Comparison of ENCODE assay signal across 15 mouse cellular contexts in genomic region chr1:137141879-137142570, GRCm38 (mm10).
A peak's percentile ranks its signal among the peaks of the same experiment; 100 is the strongest.
DNase-seq lines count a peak whose midpoint lies in the region; ATAC-seq lines count a peak whose summit lies in the region.
"Had no signal": no experiment of that assay in that cellular context is flagged by ENCODE, and none has a peak within 500 bp of the region (broad histone marks: within the 10 kb centered on the region; RNA-seq: fewer than 3 reads in every experiment).

No protein-coding gene starts in this region.

- WGBS in heart, embryonic 13.5 days, result 46% methylated on average over 13 of the region's 13 CpGs
- WGBS in heart, embryonic 10.5 days, result 62% methylated on average over 13 of the region's 13 CpGs
- WGBS in stomach, embryonic 16.5 days, result 33% methylated on average over 13 of the region's 13 CpGs
- 89% methylated on average over 13 of the region's 13 CpGs for WGBS in hindbrain, embryonic 10.5 days

- H3K4me3 ChIP-seq in heart, embryonic 13.5 days, result no peak overlapping the region
- H3K4me3 ChIP-seq in heart, embryonic 10.5 days, result no peak overlapping the region
- H3K4me3 ChIP-seq in stomach, embryonic 16.5 days (replicated peaks; ENCODE audit: low read length), result no peak overlapping the region
- no peak overlapping the region for H3K4me3 ChIP-seq in hindbrain, embryonic 10.5 days
- H3K4me3 ChIP-seq: embryonic facial prominence, embryonic 10.5 days; heart, adult 2 months; hindbrain, embryonic 13.5 days had no signal

- no peak for ATAC-seq in heart, embryonic 13.5 days (ENCODE audit: extremely low read depth, insufficient number of reproducible peaks, low FRiP score, low TSS enrichment)
- peak; percentile 21; the same call in 1 of the 2 replicates for ATAC-seq in stomach, embryonic 16.5 days (ENCODE audit: insufficient read depth, low FRiP score)

- no peak overlapping the region for H3K27ac ChIP-seq in heart, embryonic 13.5 days (replicated peaks)
- no peak overlapping the region for H3K27ac ChIP-seq in heart, embryonic 10.5 days
- H3K27ac ChIP-seq in stomach, embryonic 16.5 days (ENCODE audit: low read length), result no peak overlapping the region
- H3K27ac ChIP-seq in hindbrain, embryonic 10.5 days, result no peak overlapping the region
- H3K27ac ChIP-seq: embryonic facial prominence, embryonic 10.5 days; heart, adult 2 months; hindbrain, embryonic 13.5 days had no signal

- peaks cover 6% of the 10 kb centered on the region for H3K4me1 ChIP-seq in heart, embryonic 13.5 days
- H3K4me1 ChIP-seq in heart, embryonic 10.5 days, result no peaks in the 10 kb centered on the region
- H3K4me1 ChIP-seq in stomach, embryonic 16.5 days (ENCODE audit: control insufficient read depth, insufficient read depth, low read length), result peaks cover 5% of the 10 kb centered on the region; the same call in 1 of the 2 replicates
- H3K4me1 ChIP-seq in hindbrain, embryonic 10.5 days (replicated peaks), result no peaks in the 10 kb centered on the region
- H3K4me1 ChIP-seq: embryonic facial prominence, embryonic 10.5 days; hindbrain, embryonic 13.5 days had no signal

- no peaks in the 10 kb centered on the region for H3K27me3 ChIP-seq in heart, embryonic 13.5 days (replicated peaks)
- no peaks in the 10 kb centered on the region for H3K27me3 ChIP-seq in heart, embryonic 10.5 days (ENCODE audit: insufficient read depth, poor library complexity, severe bottlenecking)
- no peaks in the 10 kb centered on the region for H3K27me3 ChIP-seq in stomach, embryonic 16.5 days (ENCODE audit: control insufficient read depth, insufficient read depth, low read length)
- H3K27me3 ChIP-seq in hindbrain, embryonic 10.5 days (ENCODE audit: insufficient read depth, poor library complexity, severe bottlenecking), result no peaks in the 10 kb centered on the region
- H3K27me3 ChIP-seq: hindbrain, embryonic 13.5 days had no signal

- H3K9me3 ChIP-seq in heart, embryonic 13.5 days, result no peaks in the 10 kb centered on the region
- H3K9me3 ChIP-seq in heart, embryonic 10.5 days, result no peaks in the 10 kb centered on the region
- no peaks in the 10 kb centered on the region for H3K9me3 ChIP-seq in stomach, embryonic 16.5 days (replicated peaks; ENCODE audit: control insufficient read depth, low read length)
- H3K9me3 ChIP-seq in hindbrain, embryonic 10.5 days, result no peaks in the 10 kb centered on the region
- H3K9me3 ChIP-seq: embryonic facial prominence, embryonic 10.5 days; hindbrain, embryonic 13.5 days had no signal

- H3K9ac ChIP-seq in heart, embryonic 13.5 days, result no peak overlapping the region
- H3K9ac ChIP-seq in stomach, embryonic 16.5 days (ENCODE audit: low read length), result no peak overlapping the region
- H3K9ac ChIP-seq: hindbrain, embryonic 13.5 days had no signal

- no peaks in the 10 kb centered on the region for H3K36me3 ChIP-seq in heart, embryonic 13.5 days
- no peaks in the 10 kb centered on the region for H3K36me3 ChIP-seq in heart, embryonic 10.5 days
- no peaks in the 10 kb centered on the region for H3K36me3 ChIP-seq in stomach, embryonic 16.5 days (ENCODE audit: control insufficient read depth, insufficient read depth, low read length)
- H3K36me3 ChIP-seq in hindbrain, embryonic 10.5 days, result no peaks in the 10 kb centered on the region
- H3K36me3 ChIP-seq: embryonic facial prominence, embryonic 10.5 days; hindbrain, embryonic 13.5 days had no signal

- 0 out of 2 replicates have a peak overlapping the region, but pooled peaks have one; percentile 11 for H3K4me2 ChIP-seq in heart, embryonic 13.5 days
- no peak overlapping the region for H3K4me2 ChIP-seq in stomach, embryonic 16.5 days (ENCODE audit: low read depth, low read length)
- H3K4me2 ChIP-seq: hindbrain, embryonic 13.5 days; liver, embryonic 11.5 days had no signal

- DNase-seq in heart, embryonic 10.5 days (ENCODE audit: low spot score), result no peak
- peak; percentile 79 for DNase-seq in ovary, adult 18-20 months (ENCODE audit: low spot score)
- no peak for DNase-seq in ovary, postnatal 10 days (ENCODE audit: low spot score)
- peak; percentile 28 for DNase-seq in kidney, postnatal 14 days
- DNase-seq in hindbrain, embryonic 10.5 days (ENCODE audit: low spot score), result no peak
- DNase-seq in right cerebral cortex, postnatal 14 days, result no peak
- DNase-seq: adrenal gland, adult 8-10 months; B cell, adult 2 months; cerebellum, adult 8-10 months had no signal

Comparison
In these comparisons a context has a peak if more than half of its experiments do, and no peak if none do; other contexts are left out.
1. DNase-seq: peak in ovary, adult 18-20 months (single experiment) and kidney, postnatal 14 days (single experiment); none in heart, embryonic 10.5 days (single experiment), ovary, postnatal 10 days (single experiment), hindbrain, embryonic 10.5 days (single experiment) and right cerebral cortex, postnatal 14 days (single experiment).